Mouse (Mus musculus) gastrocnemius, adult 2 months (tissue): ENCODE measurements around the gene Stk38. TPM values are rescaled to one million over a fixed set of nuclear protein-coding genes. Genes with fewer than 3 reads are reported as not detected.
A peak's percentile ranks its signal among the peaks of the same experiment; 100 is the strongest.

ENCODE experiments used
- DNase-seq: peaks from one replicate; pipeline ENCODE4 v3.0.0; 2022
- H3K27ac ChIP-seq: fragments of 200-600 bp; 2 replicates; pipeline ENCODE4 v1.8.1; 2022; ENCODE audit warnings: mild to moderate bottlenecking
- H3K4me3 ChIP-seq: fragments of 200-600 bp; 2 replicates; pipeline ENCODE4 v1.8.1; 2022; ENCODE audit warnings: mild to moderate bottlenecking, moderate library complexity
- CTCF ChIP-seq: fragments of 200-600 bp; IDR thresholded peaks from 2 replicates; pipeline ENCODE4 v1.8.1; 2022; ENCODE audit warnings: antibody characterized with exemption, mild to moderate bottlenecking, moderate library complexity
- intact Hi-C: fragments of 180-260 bp; cut with DNase I; formaldehyde crosslinking; loops from one replicate; pipeline ENCODE4 v1.15.1; 2025
- total RNA-seq, 2 experiments: library from RNA; stranded (reverse); gene quantifications; 2 replicates each; pipeline ENCODE4 v1.2.3; 2021

The Stk38 gene
- total RNA-seq, 2 experiments from 2014 or later, result 26.9 to 29.2 TPM

DNA sequence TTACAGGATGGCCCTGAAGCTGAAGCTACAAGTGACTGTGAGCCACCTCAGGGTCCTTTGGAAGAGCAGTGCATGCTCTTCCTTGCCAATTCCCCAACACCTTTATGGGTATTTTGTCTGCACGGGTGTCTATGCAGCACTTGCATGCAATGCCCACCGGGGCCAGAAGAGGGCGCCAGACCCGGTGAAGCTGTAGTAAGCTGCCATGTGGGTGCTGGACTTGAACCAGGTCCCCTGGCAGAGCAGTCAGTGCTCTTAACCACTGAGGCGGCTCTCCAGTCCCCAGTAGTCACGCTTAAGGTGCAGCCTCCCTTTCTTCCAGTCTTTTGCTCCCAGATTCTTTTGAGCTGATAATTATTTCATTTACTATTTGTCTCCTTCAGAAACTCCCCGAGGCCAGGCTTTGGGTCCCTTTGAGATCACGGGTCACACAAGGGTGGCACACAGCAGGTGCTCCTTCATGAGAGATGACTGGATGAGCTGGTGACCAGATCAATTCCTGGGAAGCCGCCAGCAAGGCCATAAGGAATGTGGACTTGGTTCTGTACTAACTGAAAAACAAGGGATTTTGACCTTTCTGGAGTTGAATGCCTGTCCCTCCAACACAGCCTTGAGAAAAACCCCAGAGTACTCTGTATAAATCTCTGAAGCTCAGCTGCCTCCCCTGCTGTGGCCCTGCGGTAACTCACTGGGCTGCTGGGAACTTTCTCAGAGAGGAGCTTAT lies 71.0 kb downstream of the Stk38 start:
- no peak overlapping the region for H3K27ac ChIP-seq
- peak; percentile 68 for TF ChIP-seq CTCF
- no peak overlapping the region for H3K4me3 ChIP-seq
- intact Hi-C loops, result no loop called here
- DNase-seq, result peak; percentile 68

DNA sequence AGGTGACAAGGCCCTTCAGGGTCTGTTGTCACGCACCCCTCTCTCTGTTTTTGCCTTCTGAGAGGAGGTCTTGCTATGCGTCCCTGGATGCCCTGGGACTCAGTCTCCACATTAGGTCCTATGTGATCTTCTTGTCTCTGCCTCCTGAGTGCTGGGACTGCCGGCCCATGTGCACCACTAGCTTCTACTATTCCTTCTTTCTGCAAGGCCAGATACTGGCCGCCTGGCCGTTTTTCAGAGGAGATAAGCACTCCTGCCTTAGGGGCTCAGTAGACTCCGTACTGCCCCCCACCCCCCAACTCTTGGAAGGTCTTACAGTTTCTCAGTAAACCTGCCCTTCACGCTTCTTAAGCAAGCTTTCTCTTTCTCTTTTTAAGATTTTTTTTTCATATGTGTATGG lies 71.7 kb downstream of the Stk38 start:
- H3K27ac ChIP-seq, result no peak overlapping the region
- no peak overlapping the region for H3K4me3 ChIP-seq
- no peak for TF ChIP-seq CTCF
- no peak for DNase-seq
- intact Hi-C loops, result no loop called here

DNA sequence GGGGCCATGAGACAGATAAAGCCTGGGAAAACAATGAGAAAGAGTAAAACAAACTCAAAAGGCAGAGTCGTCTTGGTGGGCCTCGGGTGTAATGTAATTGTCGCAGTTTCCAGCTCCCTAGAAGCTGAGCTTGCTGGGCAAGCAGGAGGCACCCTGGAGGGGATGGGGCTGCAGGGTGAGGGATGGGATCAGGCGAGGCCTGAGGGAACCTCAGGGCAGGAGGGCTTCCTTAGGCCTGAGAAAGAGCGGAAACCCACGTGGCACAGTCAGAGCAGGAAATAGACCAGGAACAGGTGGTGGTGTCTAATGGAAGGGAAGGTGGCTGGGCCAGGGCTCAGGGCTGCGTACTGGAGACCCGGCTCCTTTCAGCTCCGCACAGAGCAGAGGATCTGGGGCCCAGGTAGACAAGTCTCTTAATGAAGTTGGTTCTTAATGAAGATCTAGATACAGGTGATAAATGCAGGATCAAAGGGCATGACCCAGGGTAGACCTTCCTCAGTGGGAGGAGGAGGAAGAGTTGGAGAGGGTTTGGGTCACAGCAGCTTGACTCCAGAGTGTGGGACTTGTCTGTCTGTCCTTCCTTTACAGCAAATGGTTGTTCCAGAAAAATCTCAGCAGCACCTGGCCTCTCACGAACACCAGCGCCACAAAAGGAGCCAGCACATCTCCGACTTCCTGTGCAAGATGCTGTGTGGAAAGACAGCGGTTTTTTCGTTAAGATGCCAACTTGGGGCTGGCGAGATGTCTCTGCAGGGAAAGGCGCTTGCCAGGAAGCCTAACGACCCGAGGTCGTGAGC lies 73.5 kb downstream of the Stk38 start:
- H3K4me3 ChIP-seq, result no peak overlapping the region
- DNase-seq, result no peak
- peak overlapping the region; percentile 8; the same call in 1 of the 2 replicates for H3K27ac ChIP-seq
- intact Hi-C loops, result no loop called here
- TF ChIP-seq CTCF, result no peak

DNA sequence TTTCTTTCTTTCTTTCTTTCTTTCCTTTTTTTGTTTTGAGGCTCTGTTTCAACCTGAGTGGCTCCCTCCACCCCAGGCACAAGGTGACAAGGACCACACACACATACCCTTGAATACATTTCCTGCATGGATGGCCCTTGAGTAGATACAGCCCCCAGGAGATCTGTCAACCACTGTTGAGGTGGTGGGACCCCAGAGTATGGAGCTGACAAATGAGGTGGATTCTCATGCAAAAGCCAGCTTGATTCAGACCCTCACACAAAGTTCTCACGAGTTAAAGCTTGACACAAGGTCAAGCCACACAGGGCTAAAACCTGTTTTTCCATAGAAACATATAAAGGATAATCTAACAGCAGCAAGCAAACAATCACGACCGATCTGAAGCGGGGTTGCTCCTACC lies 75.5 kb downstream of the Stk38 start:
- Histone ChIP-seq H3K4me3 (no peak overlapping the region), H3K27ac (peak overlapping the region; percentile 92)
- no peak for TF ChIP-seq CTCF
- intact Hi-C loops, result no loop called here
- DNase-seq, result no peak

DNA sequence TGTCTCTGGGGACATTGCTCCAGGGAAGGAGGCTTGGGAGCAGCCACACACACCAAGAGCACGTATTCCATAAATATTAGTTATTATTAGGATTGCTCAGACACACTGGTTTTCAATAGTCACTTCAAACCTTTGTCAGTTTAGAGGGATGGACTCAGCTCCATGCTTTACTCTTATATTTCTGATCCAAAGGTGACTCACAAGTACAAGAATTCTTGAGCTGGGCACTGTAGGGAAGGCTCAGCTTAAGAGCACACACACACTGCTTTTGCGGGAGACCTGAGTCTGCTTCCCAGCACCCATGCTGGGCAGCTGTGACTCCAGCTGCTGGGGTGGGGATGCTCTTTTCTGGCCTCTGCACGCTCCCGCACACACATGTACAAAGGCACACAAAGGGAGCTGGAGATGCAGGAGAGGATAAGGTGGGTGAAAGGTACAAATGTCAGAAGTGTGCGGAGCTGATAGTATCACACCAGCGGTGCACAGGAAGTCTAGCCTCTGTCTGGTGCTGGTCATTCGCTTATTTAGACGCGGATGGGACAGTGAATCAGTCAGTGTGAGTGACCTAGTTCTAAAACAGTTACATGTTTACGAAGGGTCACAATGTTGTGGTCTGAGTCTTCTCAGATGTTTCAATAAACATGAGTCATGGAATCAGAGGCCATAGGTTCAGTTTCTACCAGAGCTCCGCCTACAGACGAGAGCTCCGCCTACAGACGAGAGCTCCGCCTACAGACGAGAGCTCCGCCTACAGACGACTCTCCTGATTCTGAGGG lies 76.2 kb downstream of the Stk38 start:
- Histone ChIP-seq H3K27ac (peak overlapping the region; percentile 92), H3K4me3 (no peak overlapping the region)
- DNase-seq, result no peak
- intact Hi-C loops, result no loop called here
- no peak for TF ChIP-seq CTCF

DNA sequence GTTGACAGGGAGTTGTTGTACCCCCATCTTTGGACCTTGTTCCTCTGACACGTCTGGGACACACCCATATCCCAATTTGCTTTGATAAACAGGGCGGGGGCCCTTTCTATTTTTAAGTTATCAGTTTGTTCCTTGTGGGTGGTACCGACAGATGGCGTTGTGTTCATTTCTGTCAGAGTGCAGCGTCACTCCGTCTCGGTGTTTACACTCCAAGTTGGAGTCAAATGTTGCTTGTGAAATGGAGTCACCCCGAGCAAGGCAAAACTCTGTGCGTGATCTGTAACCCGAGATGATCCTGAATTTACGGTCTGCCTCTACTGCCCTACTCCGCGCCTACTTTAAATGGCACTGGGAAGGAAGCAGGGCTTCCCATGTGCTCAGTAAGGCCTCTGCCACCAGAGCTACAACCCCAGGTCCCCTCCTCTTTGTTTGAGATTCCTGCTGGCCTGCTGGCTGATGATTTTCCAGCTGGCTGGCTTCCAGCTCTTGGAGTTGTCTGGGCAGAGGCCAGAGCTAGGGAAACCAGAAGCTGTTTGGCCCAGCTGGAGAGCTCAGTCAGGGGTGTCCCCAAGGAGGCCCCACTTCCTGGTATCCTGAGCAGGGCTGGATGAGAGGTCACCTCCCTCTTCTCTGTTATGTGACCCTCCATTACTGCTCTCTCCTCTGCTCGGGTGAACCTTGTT lies 77.3 kb downstream of the Stk38 start:
- intact Hi-C loops, result no loop called here
- DNase-seq, result peak; percentile 91
- Histone ChIP-seq H3K27ac (peak overlapping the region; percentile 92), H3K4me3 (peak overlapping the region; percentile 51)
- peak; percentile 68 for TF ChIP-seq CTCF

DNA sequence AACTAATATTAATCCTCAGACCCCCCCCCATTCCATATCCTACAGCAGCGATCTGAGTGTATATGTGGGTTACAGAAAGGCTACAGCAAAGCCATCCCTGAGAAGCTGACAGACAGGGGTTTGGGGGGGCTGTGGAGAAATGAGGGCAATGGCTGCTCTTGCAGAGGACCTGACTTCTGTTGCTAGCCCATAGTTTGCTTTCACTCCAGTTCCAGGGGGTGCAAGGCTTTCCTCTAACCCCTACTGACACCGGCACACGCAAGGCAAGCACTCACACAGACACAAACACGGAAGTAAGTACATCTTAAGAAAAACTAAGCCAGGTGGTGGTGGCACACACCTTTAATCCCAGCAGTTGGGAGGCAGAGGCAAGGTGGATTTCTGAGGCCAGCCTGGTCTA lies 78.4 kb downstream of the Stk38 start:
- no peak for TF ChIP-seq CTCF
- Histone ChIP-seq H3K27ac (peak overlapping the region; percentile 92), H3K4me3 (no peak overlapping the region)
- intact Hi-C loops, result no loop called here
- no peak for DNase-seq

DNA sequence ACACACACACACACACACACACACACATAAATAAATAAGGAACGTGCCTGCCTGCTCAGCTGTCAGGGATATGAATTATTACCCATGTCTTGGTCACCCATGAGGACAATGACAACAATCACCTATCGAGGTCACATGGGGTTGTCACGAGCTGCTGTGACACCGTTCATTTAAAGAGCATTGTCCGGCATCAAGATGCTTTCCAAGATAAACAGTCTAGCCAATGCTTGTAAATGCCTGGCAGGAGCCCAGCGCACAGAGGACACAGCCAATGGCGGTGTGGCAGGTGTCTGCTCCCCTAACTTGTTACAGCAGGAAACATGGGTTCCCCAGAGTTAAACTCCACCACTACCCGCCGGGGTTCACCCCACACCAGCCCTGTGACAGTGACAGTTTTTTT lies 79.8 kb downstream of the Stk38 start:
- TF ChIP-seq CTCF, result no peak
- DNase-seq, result no peak
- no peak overlapping the region for H3K4me3 ChIP-seq
- no peak overlapping the region for H3K27ac ChIP-seq
- intact Hi-C loops, result no loop called here

DNA sequence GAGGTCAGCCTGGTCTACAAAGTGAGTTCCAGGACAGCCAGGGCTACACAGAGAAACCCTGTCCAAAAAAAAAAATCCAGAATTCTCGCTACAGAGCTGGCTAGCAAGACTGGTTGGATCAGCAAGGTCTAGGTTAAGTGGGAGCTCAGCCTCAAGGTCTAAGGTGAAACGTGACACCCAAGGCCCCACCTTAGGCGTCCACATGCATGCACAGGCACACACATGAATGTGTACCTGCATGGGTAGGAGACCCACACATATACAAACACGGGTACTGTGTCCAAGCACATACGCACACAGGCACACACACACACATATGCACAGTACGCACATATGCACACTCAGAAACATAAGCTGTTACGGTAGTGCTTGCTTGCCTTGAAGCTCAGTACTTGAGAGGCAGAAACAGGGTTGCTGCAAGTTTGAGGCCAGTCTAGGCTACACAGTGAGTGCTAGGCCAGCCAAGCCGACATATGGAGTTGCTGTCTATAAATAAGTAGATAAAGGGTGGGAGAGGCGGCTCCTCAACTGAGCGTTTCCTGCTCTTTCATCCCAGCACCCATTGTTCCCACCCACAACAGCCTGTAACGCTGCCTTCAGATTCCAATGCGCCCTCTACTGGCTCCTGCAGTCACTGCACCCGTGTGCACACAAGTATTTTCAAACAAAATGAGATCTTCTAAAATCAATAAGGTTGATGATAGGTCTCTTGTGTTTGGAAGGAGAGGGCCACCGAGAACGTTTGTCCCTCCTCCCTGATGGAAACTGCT lies 80.7 kb downstream of the Stk38 start:
- Histone ChIP-seq H3K4me3 (no peak overlapping the region), H3K27ac (peak overlapping the region; percentile 25)
- peak; percentile 63 for DNase-seq
- intact Hi-C loops, result loop anchor here (2.0 kb wide), 3 partner anchors 22 to 236 kb away; partner anchors contain the start of genes Mapk14 and Slc26a8
- peak; percentile 88 for TF ChIP-seq CTCF

DNA sequence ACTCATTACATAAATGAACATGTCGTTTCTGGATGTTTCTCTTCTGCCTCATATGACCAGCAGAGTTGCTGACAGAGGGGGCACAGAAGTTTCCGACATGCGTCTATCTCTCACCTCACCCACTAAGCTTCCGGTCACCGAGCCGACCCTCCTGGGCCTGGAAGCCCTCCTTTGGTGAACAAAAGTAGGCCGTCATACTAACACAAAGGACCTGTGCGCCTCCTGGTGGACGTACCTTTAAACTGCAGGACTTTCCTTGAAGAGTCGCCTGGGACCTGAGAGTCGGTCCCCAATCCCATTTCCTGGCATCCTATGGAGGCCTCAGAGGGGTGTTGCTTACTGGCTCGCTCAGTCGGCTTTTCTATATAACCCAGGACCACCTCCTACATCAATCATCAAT lies 81.4 kb downstream of the Stk38 start:
- intact Hi-C loops, result loop anchor here (2.0 kb wide), 3 partner anchors 22 to 236 kb away; partner anchors contain the start of genes Mapk14 and Slc26a8
- H3K27ac ChIP-seq, result peak overlapping the region; percentile 50
- peak overlapping the region; percentile 38 for H3K4me3 ChIP-seq
- TF ChIP-seq CTCF, result peak; percentile 92
- peak; percentile 79 for DNase-seq

DNA sequence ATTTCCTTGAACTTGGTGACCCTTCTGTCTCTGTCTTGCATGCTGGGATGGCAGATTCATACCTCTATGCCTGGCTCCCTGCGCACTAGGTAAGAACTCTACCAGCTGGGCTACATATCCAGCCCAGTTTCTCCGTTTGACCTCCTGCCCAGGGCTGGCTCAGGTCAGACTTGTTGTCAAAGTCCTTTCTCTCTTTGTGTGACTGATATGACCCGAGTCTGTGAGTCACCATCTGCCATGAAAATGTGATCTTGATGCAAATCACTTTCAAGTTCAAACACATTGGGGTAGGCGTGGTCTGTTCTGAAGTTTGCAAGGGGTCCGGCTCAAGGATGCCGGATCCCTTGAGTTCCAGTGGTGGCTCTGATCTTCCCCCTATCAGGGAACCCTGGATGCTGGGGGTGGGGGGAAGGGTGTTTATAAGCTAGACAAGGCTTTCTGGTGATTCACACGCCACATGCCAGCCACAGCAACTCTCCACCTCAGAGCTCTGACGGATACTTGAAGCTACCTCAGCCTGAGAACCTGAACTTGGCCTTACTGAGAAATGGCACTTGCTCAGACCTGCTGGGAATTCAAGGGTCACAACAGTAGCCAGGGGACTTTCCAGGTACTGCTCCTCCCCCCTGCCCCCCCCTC lies 82.7 kb downstream of the Stk38 start:
- no peak for DNase-seq
- TF ChIP-seq CTCF, result no peak
- intact Hi-C loops, result loop anchor here (2.0 kb wide), 1 partner anchor 162 kb away; no protein-coding TSS in a partner anchor
- Histone ChIP-seq H3K4me3 (no peak overlapping the region), H3K27ac (no peak overlapping the region)
